Mouse (Mus musculus) E14TG2a.4 (cell line): ENCODE results near the gene Vav3.

ENCODE experiments used
- H3K27me3 ChIP-seq: 2 replicates; pipeline ENCODE4 v1.6.1; 2014; ENCODE audit warnings: low read length, control low read depth; ENCODE audit not compliant: insufficient read depth
- H3K36me3 ChIP-seq: 2 replicates; pipeline ENCODE4 v1.6.1; 2014; ENCODE audit warnings: low read length, control low read depth; ENCODE audit not compliant: insufficient read depth
- H3K4me1 ChIP-seq: replicated peaks from 2 replicates; pipeline ENCODE4 v1.6.1; 2014; ENCODE audit warnings: low read depth, low read length, control low read depth
- H3K4me3 ChIP-seq: replicated peaks from 2 replicates; pipeline ENCODE4 v1.5.1; 2014; ENCODE audit warnings: mild to moderate bottlenecking, low read length
- H3K9me3 ChIP-seq: 2 replicates; pipeline ENCODE4 v1.6.1; 2014; ENCODE audit warnings: low read length, control low read depth
- CTCF ChIP-seq: conservative IDR thresholded peaks from 2 replicates; pipeline ENCODE4 v1.5.1; 2014; ENCODE audit warnings: low read length
- NANOG ChIP-seq: IDR thresholded peaks from 2 replicates; pipeline ENCODE4 v1.6.1; 2014; ENCODE audit warnings: borderline replicate concordance, low read length, mixed read lengths
- POU5F1 ChIP-seq: IDR thresholded peaks from 2 replicates; pipeline ENCODE4 v1.6.1; 2014; ENCODE audit warnings: low read length, borderline replicate concordance

The Vav3 gene

GRCm38 (mm10) chr3:109690566-109690965, 350.1 kb downstream of the Vav3 start:
- H3K4me3 ChIP-seq: no peak overlapping the region
- TF ChIP-seq POU5F1 (no peak), NANOG (no peak), CTCF (no peak)
- no peaks in the 10 kb centered on the region for H3K9me3 ChIP-seq
- no peaks in the 10 kb centered on the region for H3K4me1 ChIP-seq
- H3K36me3 ChIP-seq: no peaks in the 10 kb centered on the region
- no peaks in the 10 kb centered on the region for H3K27me3 ChIP-seq

DNA sequence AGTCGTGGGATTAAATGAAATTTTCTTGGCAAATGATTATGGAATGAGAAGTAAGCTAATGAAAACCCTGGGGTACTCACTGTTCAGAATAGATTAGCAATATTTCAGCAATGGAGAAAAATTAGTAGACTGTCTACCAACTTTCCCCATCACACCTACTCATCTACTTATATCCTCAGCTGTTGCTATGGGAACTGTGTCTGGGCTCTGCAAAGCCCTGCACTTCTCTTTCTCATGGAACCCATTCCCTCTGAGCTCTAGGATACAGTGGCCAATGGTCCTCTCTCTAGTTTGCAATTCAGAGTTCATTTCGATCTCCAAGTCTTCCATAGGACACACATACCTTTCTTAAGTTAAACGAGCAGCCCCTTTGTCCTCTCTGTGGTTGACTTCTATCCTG, 352.2 kb downstream of the Vav3 start:
- H3K9me3 ChIP-seq: no peaks in the 10 kb centered on the region
- no peaks in the 10 kb centered on the region for H3K27me3 ChIP-seq
- H3K4me1 ChIP-seq: no peaks in the 10 kb centered on the region
- no peak overlapping the region for H3K4me3 ChIP-seq
- H3K36me3 ChIP-seq: no peaks in the 10 kb centered on the region
- TF ChIP-seq CTCF (no peak), NANOG (no peak), POU5F1 (no peak)

- no peak for TF ChIP-seq NANOG
- no peak for TF ChIP-seq POU5F1
- Histone ChIP-seq H3K27me3 (no peaks in the 10 kb centered on the region), H3K4me1 (no peaks in the 10 kb centered on the region), H3K36me3 (no peaks in the 10 kb centered on the region), H3K4me3 (no peak overlapping the region), H3K9me3 (no peaks in the 10 kb centered on the region)
Measured at GRCm38 (mm10) chr3:109701301-109701700, 360.8 kb downstream of the Vav3 start.

- Histone ChIP-seq H3K9me3 (no peaks in the 10 kb centered on the region), H3K4me1 (no peaks in the 10 kb centered on the region), H3K36me3 (no peaks in the 10 kb centered on the region), H3K4me3 (no peak overlapping the region), H3K27me3 (no peaks in the 10 kb centered on the region)
- TF ChIP-seq POU5F1: no peak
- no peak for TF ChIP-seq NANOG
- no peak for TF ChIP-seq CTCF
Measured at GRCm38 (mm10) chr3:109707786-109708460, 367.5 kb downstream of the Vav3 start.

DNA sequence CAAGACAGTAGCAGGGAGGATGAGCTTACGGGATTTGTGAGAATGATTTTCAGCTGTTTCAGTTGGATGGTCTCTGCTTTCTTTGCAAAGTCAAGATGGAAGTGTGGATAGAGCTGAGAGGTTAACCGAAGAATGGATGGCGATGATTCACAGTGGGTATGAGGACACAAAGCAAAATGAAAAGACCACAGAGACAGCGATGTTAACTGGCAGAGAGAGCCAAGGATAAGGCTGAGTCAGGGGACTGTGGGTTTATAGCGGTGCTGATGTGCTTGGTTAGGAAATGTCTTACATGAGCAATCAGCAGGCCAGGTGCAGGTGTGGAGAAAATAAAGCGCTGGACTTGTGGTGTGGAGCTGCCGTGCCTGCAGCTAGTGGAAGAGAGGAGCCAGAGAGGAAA, 371.3 kb downstream of the Vav3 start:
- H3K27me3 ChIP-seq: no peaks in the 10 kb centered on the region
- no peaks in the 10 kb centered on the region for H3K4me1 ChIP-seq
- TF ChIP-seq CTCF: no peak
- TF ChIP-seq POU5F1: no peak
- no peak for TF ChIP-seq NANOG
- no peaks in the 10 kb centered on the region for H3K36me3 ChIP-seq
- H3K9me3 ChIP-seq: no peaks in the 10 kb centered on the region
- H3K4me3 ChIP-seq: no peak overlapping the region

DNA sequence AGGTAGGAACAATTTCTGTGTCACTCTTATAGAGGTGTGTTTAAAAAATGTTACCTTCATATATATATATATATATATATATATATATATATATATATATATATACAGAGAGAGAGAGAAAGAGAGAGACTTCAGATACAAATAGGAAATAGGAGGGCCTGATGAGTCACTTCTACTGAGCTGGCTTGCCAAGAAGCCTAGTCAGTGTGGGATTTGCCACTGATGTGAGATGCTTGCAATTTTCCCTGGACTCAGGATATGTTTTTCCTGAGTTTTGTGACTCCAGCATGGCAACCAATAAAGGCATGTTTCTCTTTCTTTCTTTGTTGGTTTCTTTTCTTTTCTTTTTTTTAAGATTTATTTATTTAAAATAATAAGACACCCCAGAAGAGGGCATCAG, 374.0 kb downstream of the Vav3 start:
- Histone ChIP-seq H3K4me3 (no peak overlapping the region), H3K9me3 (no peaks in the 10 kb centered on the region), H3K4me1 (no peaks in the 10 kb centered on the region), H3K36me3 (no peaks in the 10 kb centered on the region), H3K27me3 (no peaks in the 10 kb centered on the region)
- TF ChIP-seq NANOG (no peak), POU5F1 (no peak), CTCF (no peak)

DNA sequence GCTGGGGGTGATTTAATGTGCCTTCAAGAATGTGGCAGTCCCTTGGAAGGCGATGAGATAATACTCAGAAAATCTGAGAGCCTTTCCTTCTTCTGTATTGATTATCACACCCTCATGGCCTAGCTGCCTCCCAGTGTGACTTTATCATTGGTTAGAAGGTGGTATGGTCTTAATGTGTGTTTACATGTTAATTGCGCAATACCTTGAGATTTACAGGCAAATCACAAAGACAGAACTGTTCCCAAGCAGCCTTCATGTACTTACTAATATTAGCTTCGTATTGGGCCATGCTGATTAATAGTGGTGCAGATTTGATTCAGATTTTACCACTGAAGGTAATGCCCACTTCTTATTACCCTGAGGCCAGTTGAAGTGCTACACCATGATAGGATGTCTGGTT, 381.3 kb downstream of the Vav3 start:
- H3K9me3 ChIP-seq: no peaks in the 10 kb centered on the region
- H3K27me3 ChIP-seq: no peaks in the 10 kb centered on the region
- TF ChIP-seq POU5F1 (no peak), CTCF (no peak), NANOG (no peak)
- no peaks in the 10 kb centered on the region for H3K36me3 ChIP-seq
- H3K4me3 ChIP-seq: no peak overlapping the region
- no peaks in the 10 kb centered on the region for H3K4me1 ChIP-seq

GRCm38 (mm10) chr3:109726776-109727175, 386.3 kb downstream of the Vav3 start:
- TF ChIP-seq NANOG (no peak), CTCF (no peak)
- no peaks in the 10 kb centered on the region for H3K36me3 ChIP-seq

GRCm38 (mm10) chr3:109731592-109732230, 391.3 kb downstream of the Vav3 start:
- H3K4me3 ChIP-seq: no peak overlapping the region
- TF ChIP-seq NANOG (no peak), CTCF (no peak), POU5F1 (no peak)
- H3K27me3 ChIP-seq: no peaks in the 10 kb centered on the region
- no peaks in the 10 kb centered on the region for H3K4me1 ChIP-seq
- H3K36me3 ChIP-seq: no peaks in the 10 kb centered on the region
- no peaks in the 10 kb centered on the region for H3K9me3 ChIP-seq

More at GRCm38 (mm10) chr3:109726776-109727175, 386.3 kb downstream of the Vav3 start:
- Histone ChIP-seq H3K4me3 (no peak overlapping the region), H3K27me3 (no peaks in the 10 kb centered on the region), H3K9me3 (no peaks in the 10 kb centered on the region), H3K4me1 (no peaks in the 10 kb centered on the region)
